Comparison of ENCODE assay signal across 8 mouse cellular contexts in genomic region chr11:69934169-69934568, GRCm38 (mm10). TPM values are rescaled to one million over a fixed set of nuclear protein-coding genes. Genes with fewer than 3 reads are reported as not detected.
A peak's percentile ranks its signal among the peaks of the same experiment; 100 is the strongest.
DNase-seq lines count a peak whose midpoint lies in the region; ATAC-seq and TF ChIP-seq lines count a peak whose summit lies in the region.

No protein-coding gene starts in this region.

- H3K9me3 ChIP-seq in heart, embryonic 15.5 days (replicated peaks) = no peaks in the 10 kb centered on the region
- no peaks in the 10 kb centered on the region for H3K9me3 ChIP-seq in liver, postnatal 0 days (ENCODE audit: low read length)
- H3K9me3 ChIP-seq in neural tube, embryonic 14.5 days (ENCODE audit: control insufficient read depth, low read length) = no peaks in the 10 kb centered on the region

- peaks cover 21% of the 10 kb centered on the region for H3K27me3 ChIP-seq in heart, embryonic 15.5 days
- H3K27me3 ChIP-seq in liver, postnatal 0 days (ENCODE audit: insufficient read depth, low read length) = peaks cover 50% of the 10 kb centered on the region
- peaks cover 16% of the 10 kb centered on the region for H3K27me3 ChIP-seq in neural tube, embryonic 14.5 days (ENCODE audit: control insufficient read depth, insufficient read depth, low read length)

- H3K36me3 ChIP-seq in heart, embryonic 15.5 days = no peaks in the 10 kb centered on the region
- H3K36me3 ChIP-seq in liver, postnatal 0 days (replicated peaks; ENCODE audit: insufficient read depth, low read length) = no peaks in the 10 kb centered on the region
- H3K36me3 ChIP-seq in neural tube, embryonic 14.5 days (ENCODE audit: control insufficient read depth, insufficient read depth, low read length) = no peaks in the 10 kb centered on the region

- peaks cover 41% of the 10 kb centered on the region for H3K4me1 ChIP-seq in heart, embryonic 15.5 days (replicated peaks)
- H3K4me1 ChIP-seq in liver, postnatal 0 days (ENCODE audit: insufficient read depth) = peaks cover 21% of the 10 kb centered on the region
- 0 out of 2 replicates have a peak, but pooled peaks cover 6% of the 10 kb centered on the region for H3K4me1 ChIP-seq in neural tube, embryonic 14.5 days (ENCODE audit: control insufficient read depth, insufficient read depth, low read length)

- peak overlapping the region; percentile 28; the same call in 1 of the 2 replicates for H3K9ac ChIP-seq in heart, embryonic 15.5 days
- no peak overlapping the region; the same call in 1 of the 2 replicates for H3K9ac ChIP-seq in liver, postnatal 0 days (replicated peaks)
- no peak overlapping the region; the same call in 1 of the 2 replicates for H3K9ac ChIP-seq in neural tube, embryonic 14.5 days (replicated peaks; ENCODE audit: low read depth, low read length)

- DNase-seq in c-Kit-negative CD71-positive TER-119-positive erythroid progenitor cells, embryonic 14.5 days (ENCODE audit: low read depth, low spot score) = peak; percentile 86
- DNase-seq in fibroblast of lung, adult 2 months (ENCODE audit: low read depth) = peak; percentile 34
- peak; percentile 91 for DNase-seq in kidney, postnatal 14 days
- DNase-seq in liver, postnatal 0 days = peak; percentile 96
- DNase-seq in testis, postnatal 10 days (ENCODE audit: low spot score) = peak; percentile 99

- no peak for TF ChIP-seq EP300 in liver, postnatal 0 days (IDR thresholded peaks at IDR 0.05; ENCODE audit: low read depth)

- ATAC-seq in CD4-positive, CD25-positive, alpha-beta regulatory T cell, adult 4 months = peak; percentile 75
- ATAC-seq in heart, embryonic 15.5 days (replicated peaks; ENCODE audit: insufficient number of reproducible peaks, insufficient read depth, low FRiP score, low read depth) = 0 out of 2 replicates have a peak, but pooled peaks have one; percentile 32
- ATAC-seq in liver, postnatal 0 days = peak; percentile 71
- ATAC-seq in neural tube, embryonic 14.5 days (ENCODE audit: low read depth) = no peak

- 1% methylated on average over 18 of the region's 18 CpGs for WGBS in heart, embryonic 15.5 days
- 2% methylated on average over 18 of the region's 18 CpGs for WGBS in liver, postnatal 0 days (ENCODE audit: insufficient replicate concordance)
- WGBS in neural tube, embryonic 14.5 days = under 1% methylated on average over 18 of the region's 18 CpGs

- TF ChIP-seq CTCF in liver, postnatal 0 days (IDR thresholded peaks at IDR 0.05; ENCODE audit: low read depth) = peak; percentile 97

- H3K4me3 ChIP-seq in heart, embryonic 15.5 days = peak overlapping the region; percentile 28
- H3K4me3 ChIP-seq in liver, postnatal 0 days (ENCODE audit: low read depth, low read length) = peak overlapping the region; percentile 19; the same call in 1 of the 2 replicates
- no peak overlapping the region for H3K4me3 ChIP-seq in neural tube, embryonic 14.5 days (ENCODE audit: low read depth, low read length)

- no peak overlapping the region for H3K27ac ChIP-seq in heart, embryonic 15.5 days
- H3K27ac ChIP-seq in liver, postnatal 0 days (ENCODE audit: low read depth) = no peak overlapping the region
- no peak overlapping the region for H3K27ac ChIP-seq in neural tube, embryonic 14.5 days (ENCODE audit: low read depth, low read length)

- H3K4me2 ChIP-seq in heart, embryonic 15.5 days = peak overlapping the region; percentile 58
- H3K4me2 ChIP-seq in liver, postnatal 0 days (ENCODE audit: low read depth, low read length) = peak overlapping the region; percentile 62
- peak overlapping the region; percentile 15; the same call in 1 of the 2 replicates for H3K4me2 ChIP-seq in neural tube, embryonic 14.5 days (ENCODE audit: low read depth, low read length)

RNA-seq across cellular contexts. Expression of gene Ybx2, which starts 1.4 kb away (rescaled TPM):
- polyA plus RNA-seq in CD4-positive, CD25-positive, alpha-beta regulatory T cell, adult 4 months (2017; shearing (Covaris generic)) = not detected
- polyA plus RNA-seq in heart, embryonic 15.5 days (2015; fragmentation: Nextera tagmentation; extraction: Ambion mirVana) = 5.5 and 5.7 TPM in 2 replicates
- not detected in 2 replicates for polyA plus RNA-seq in liver, postnatal 0 days (2015; fragmentation: Nextera tagmentation; extraction: Ambion mirVana)
- polyA plus RNA-seq in neural tube, embryonic 14.5 days (2014; fragmentation: Nextera tagmentation; extraction: Ambion mirVana) = 5.9 and 11.1 TPM in 2 replicates

RNA-seq across cellular contexts. Expression of gene Eif5a, which starts 12.4 kb away (rescaled TPM):
- 1,000 to 10,000 TPM; 1,067 to 1,377 TPM for polyA plus RNA-seq in CD4-positive, CD25-positive, alpha-beta regulatory T cell, adult 4 months (2017; shearing (Covaris generic))
- 975 and 1,130 TPM in 2 replicates for polyA plus RNA-seq in heart, embryonic 15.5 days (2015; fragmentation: Nextera tagmentation; extraction: Ambion mirVana)
- polyA plus RNA-seq in liver, postnatal 0 days (2015; fragmentation: Nextera tagmentation; extraction: Ambion mirVana) = 872 and 914 TPM in 2 replicates
- polyA plus RNA-seq in neural tube, embryonic 14.5 days (2014; fragmentation: Nextera tagmentation; extraction: Ambion mirVana) = 1,037 and 1,095 TPM in 2 replicates

RNA-seq across cellular contexts. Expression of gene Slc2a4, which starts 13.8 kb away (rescaled TPM):
- polyA plus RNA-seq in CD4-positive, CD25-positive, alpha-beta regulatory T cell, adult 4 months (2017; shearing (Covaris generic)) = not detected
- polyA plus RNA-seq in heart, embryonic 15.5 days (2015; fragmentation: Nextera tagmentation; extraction: Ambion mirVana) = 42.0 and 42.6 TPM in 2 replicates
- polyA plus RNA-seq in liver, postnatal 0 days (2015; fragmentation: Nextera tagmentation; extraction: Ambion mirVana) = 7.7 and 10.4 TPM in 2 replicates
- 2.7 and 3.7 TPM in 2 replicates for polyA plus RNA-seq in neural tube, embryonic 14.5 days (2014; fragmentation: Nextera tagmentation; extraction: Ambion mirVana)

RNA-seq across cellular contexts. Expression of gene Gps2, which starts 20.5 kb away (rescaled TPM):
- polyA plus RNA-seq in CD4-positive, CD25-positive, alpha-beta regulatory T cell, adult 4 months (2017; shearing (Covaris generic)) = 100 to 1,000 TPM; 120 to 134 TPM
- polyA plus RNA-seq in heart, embryonic 15.5 days (2015; fragmentation: Nextera tagmentation; extraction: Ambion mirVana) = 44.8 and 54.9 TPM in 2 replicates
- polyA plus RNA-seq in liver, postnatal 0 days (2015; fragmentation: Nextera tagmentation; extraction: Ambion mirVana) = 46.1 and 48.9 TPM in 2 replicates
- 58.5 and 65.4 TPM in 2 replicates for polyA plus RNA-seq in neural tube, embryonic 14.5 days (2014; fragmentation: Nextera tagmentation; extraction: Ambion mirVana)

RNA-seq across cellular contexts. Expression of gene Cldn7, which starts 30.4 kb away (rescaled TPM):
- not detected for polyA plus RNA-seq in CD4-positive, CD25-positive, alpha-beta regulatory T cell, adult 4 months (2017; shearing (Covaris generic))
- polyA plus RNA-seq in heart, embryonic 15.5 days (2015; fragmentation: Nextera tagmentation; extraction: Ambion mirVana) = 3.8 and 13.9 TPM in 2 replicates
- 4.1 and 4.4 TPM in 2 replicates for polyA plus RNA-seq in liver, postnatal 0 days (2015; fragmentation: Nextera tagmentation; extraction: Ambion mirVana)
- polyA plus RNA-seq in neural tube, embryonic 14.5 days (2014; fragmentation: Nextera tagmentation; extraction: Ambion mirVana) = 0.33 and 0.88 TPM in 2 replicates

Comparison
In these comparisons a context has a peak if more than half of its experiments do, and no peak if none do; other contexts are left out.
1. DNase-seq: peak in every context shown above with its lines; median percentile 99 in testis, postnatal 10 days; 96 in liver, postnatal 0 days; 91 in kidney, postnatal 14 days; 86 in c-Kit-negative CD71-positive TER-119-positive erythroid progenitor cells, embryonic 14.5 days; 34 in fibroblast of lung, adult 2 months.